Mouse (Mus musculus) MN1 (cell line): ENCODE measurements at regions not wholly inside any gene's neighbourhood (a gene's known extent, or its start where the extent isn't known, plus 50 kb on each side); places are given as distances from the start of the nearest gene placed in this dataset.
A peak's percentile ranks its signal among the peaks of the same experiment; 100 is the strongest.

ENCODE experiments used
- DNase-seq: peaks from one replicate; pipeline ENCODE4 v3.0.0-alpha.2; 2016; ENCODE audit warnings: low spot score

- DNase-seq: no peak
Measured at GRCm38 (mm10) chr13:70134544-70134943, 332.3 kb downstream of the Med10 start.

GRCm38 (mm10) chr13:70136209-70136608 is 334.0 kb downstream of the Med10 start:
- no peak for DNase-seq

GRCm38 (mm10) chr13:70144461-70144860 is 342.3 kb downstream of the Med10 start:
- no peak for DNase-seq

- peak; percentile 82 for DNase-seq
Measured at GRCm38 (mm10) chr13:70145466-70145865, 343.3 kb downstream of the Med10 start.

GRCm38 (mm10) chr13:70149041-70149898 is 347.1 kb downstream of the Med10 start:
- DNase-seq: no peak

- no peak for DNase-seq
Measured at GRCm38 (mm10) chr13:70149899-70150184, 347.6 kb downstream of the Med10 start.

GRCm38 (mm10) chr13:70153062-70153461 is 350.9 kb downstream of the Med10 start:
- DNase-seq: no peak

- DNase-seq: no peak
Measured at GRCm38 (mm10) chr13:70155596-70155995, 353.4 kb downstream of the Med10 start.

- no peak for DNase-seq
Measured at GRCm38 (mm10) chr13:70156975-70157588, 354.9 kb downstream of the Med10 start.

- DNase-seq: no peak
Measured at GRCm38 (mm10) chr13:70159065-70159464, 356.9 kb downstream of the Med10 start.

GRCm38 (mm10) chr13:70159604-70160003 is 357.4 kb downstream of the Med10 start:
- no peak for DNase-seq

GRCm38 (mm10) chr13:70162115-70162514 is 359.9 kb downstream of the Med10 start:
- DNase-seq: no peak

- DNase-seq: peak; percentile 50
Measured at GRCm38 (mm10) chr13:70165511-70166225, 363.5 kb downstream of the Med10 start.

GRCm38 (mm10) chr13:70167747-70168146 is 365.6 kb downstream of the Med10 start:
- DNase-seq: no peak

GRCm38 (mm10) chr13:70168906-70169305 is 366.7 kb downstream of the Med10 start:
- no peak for DNase-seq

- DNase-seq: no peak
Measured at GRCm38 (mm10) chr13:70177066-70177465, 374.9 kb downstream of the Med10 start.

- no peak for DNase-seq
Measured at GRCm38 (mm10) chr13:70178073-70178491, 375.9 kb downstream of the Med10 start.

- no peak for DNase-seq
Measured at GRCm38 (mm10) chr13:70190978-70191377, 388.8 kb downstream of the Med10 start.

- DNase-seq: no peak
Measured at GRCm38 (mm10) chr13:70192101-70193025, 390.2 kb downstream of the Med10 start.

GRCm38 (mm10) chr13:70193270-70193669 is 391.1 kb downstream of the Med10 start:
- DNase-seq: no peak

GRCm38 (mm10) chr13:70195854-70196253 is 393.7 kb downstream of the Med10 start:
- peak; percentile 58 for DNase-seq

- DNase-seq: no peak
Measured at GRCm38 (mm10) chr13:70198638-70199037, 396.4 kb downstream of the Med10 start.
